Mouse (Mus musculus) forebrain, embryonic 16.5 days (tissue): ENCODE data around the gene Rps25. TPM values are rescaled to one million over a fixed set of nuclear protein-coding genes. Genes with fewer than 3 reads are reported as not detected.

ENCODE experiments used
- ATAC-seq: fragments of 200-750 bp; cut with Nextera tagmentation; 2 replicates; pipeline ENCODE4 v1.8.0; 2017; ENCODE audit warnings: mild to moderate bottlenecking, moderate library complexity
- H3K27ac ChIP-seq: fragments of 300-500 bp; sonication (generic); 2 replicates; pipeline ENCODE4 v1.5.1; 2014; ENCODE audit warnings: low read length, control low read depth
- H3K27me3 ChIP-seq: fragments of 300-500 bp; sonication (generic); replicated peaks from 2 replicates; pipeline ENCODE4 v1.6.1; 2014; ENCODE audit warnings: low read length; ENCODE audit not compliant: control insufficient read depth, insufficient read depth
- H3K36me3 ChIP-seq: fragments of 300-500 bp; sonication (generic); 2 replicates; pipeline ENCODE4 v1.6.1; 2014; ENCODE audit not compliant: control insufficient read depth, insufficient read depth
- H3K4me1 ChIP-seq: fragments of 300-500 bp; sonication (generic); replicated peaks from 2 replicates; pipeline ENCODE4 v1.6.1; 2014; ENCODE audit warnings: low read length; ENCODE audit not compliant: control insufficient read depth, insufficient read depth
- H3K4me2 ChIP-seq: fragments of 300-500 bp; sonication (generic); 2 replicates; pipeline ENCODE4 v1.6.1; 2014; ENCODE audit warnings: mild to moderate bottlenecking, low read length, control low read depth
- H3K4me3 ChIP-seq: fragments of 300-500 bp; sonication (generic); replicated peaks from 2 replicates; pipeline ENCODE4 v1.5.1; 2014; ENCODE audit warnings: mild to moderate bottlenecking, low read length, control low read depth
- H3K9ac ChIP-seq: fragments of 300-500 bp; sonication (generic); replicated peaks from 2 replicates; pipeline ENCODE4 v1.6.1; 2014; ENCODE audit warnings: low read depth, low read length, control low read depth
- H3K9me3 ChIP-seq: fragments of 300-500 bp; sonication (generic); 2 replicates; pipeline ENCODE4 v1.6.1; 2016; ENCODE audit warnings: low read length; ENCODE audit not compliant: control insufficient read depth
- WGBS: fragments of 180-500 bp; shearing (Covaris S2); extraction: QIAGEN DNeasy Blood & Tissue Kit; methylation state at CpG from one replicate; pipeline ENCODE4 v1.1.7; 2014; 5-methylcytosine and 5-hydroxymethylcytosine counted together
- polyA plus RNA-seq: library from polyadenylated mRNA; unstranded; fragments of >200 nt; fragmentation: Nextera tagmentation; extraction: Ambion mirVana; gene quantifications from 2 replicates; pipeline ENCODE4 v1.2.1, GENCODE M21; 2015

The Rps25 gene
- polyA plus RNA-seq, 1 experiment from 2014 or later = 901 TPM

DNA sequence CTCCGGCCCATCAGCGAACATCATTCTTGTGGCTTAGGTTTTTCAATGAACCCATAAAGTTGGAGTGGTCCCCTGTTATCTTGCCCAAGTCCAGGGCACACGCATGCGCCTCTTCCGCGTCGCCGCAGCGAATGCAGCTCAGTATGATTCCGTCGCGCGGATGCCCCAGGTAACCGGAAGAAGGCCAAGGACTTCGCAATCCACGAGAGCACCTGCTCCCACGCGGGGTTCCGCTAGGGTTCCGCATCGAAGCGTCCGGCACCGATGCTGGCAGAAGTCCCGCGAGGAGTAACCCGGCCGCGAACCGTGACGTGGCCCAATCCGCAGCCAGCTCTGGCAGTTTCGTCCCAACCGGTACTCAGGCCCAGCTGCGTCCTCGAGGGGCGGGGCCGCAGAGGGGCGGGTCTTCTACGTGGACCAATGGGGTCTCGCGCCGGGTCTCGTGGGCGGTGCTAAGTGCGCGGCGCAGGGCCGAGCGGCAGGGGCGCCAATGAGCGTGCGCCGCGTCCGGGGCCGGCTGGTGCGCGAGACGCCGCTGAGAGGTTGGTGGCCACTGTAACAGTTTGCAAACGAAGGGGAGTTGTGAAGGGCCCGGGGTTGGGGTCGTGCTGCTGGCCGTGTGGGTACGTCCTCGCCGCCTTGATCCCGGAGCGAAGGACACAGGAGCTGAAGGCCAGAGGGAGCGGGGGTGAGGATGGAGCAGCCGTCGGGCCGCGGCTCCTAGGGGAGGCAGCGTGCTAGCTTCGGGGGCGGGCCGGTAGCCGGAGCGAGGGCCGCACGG is 27.7 kb upstream of the Rps25 start, which contains the start of gene Hyou1:
Gene Hyou1 (plus strand): TSS at position 437 of the 781 bp plus-strand sequence.
- peak within 1 kb of the TSS; percentile 97 for H3K9ac ChIP-seq
- peak; percentile 99 for ATAC-seq
- H3K9me3 ChIP-seq = no peaks in the 10 kb centered on the region
- peak within 1 kb of the TSS; percentile 98 for H3K4me2 ChIP-seq
- peaks cover 13% of the 10 kb centered on the region for H3K36me3 ChIP-seq
- under 1% methylated on average over 82 of the region's 83 CpGs for WGBS
- peak within 1 kb of the TSS; percentile 93 for H3K4me3 ChIP-seq
- H3K27me3 ChIP-seq = no peaks in the 10 kb centered on the region
- H3K27ac ChIP-seq = peak within 1 kb of the TSS; percentile 91
- H3K4me1 ChIP-seq = peaks cover 13% of the 10 kb centered on the region

DNA sequence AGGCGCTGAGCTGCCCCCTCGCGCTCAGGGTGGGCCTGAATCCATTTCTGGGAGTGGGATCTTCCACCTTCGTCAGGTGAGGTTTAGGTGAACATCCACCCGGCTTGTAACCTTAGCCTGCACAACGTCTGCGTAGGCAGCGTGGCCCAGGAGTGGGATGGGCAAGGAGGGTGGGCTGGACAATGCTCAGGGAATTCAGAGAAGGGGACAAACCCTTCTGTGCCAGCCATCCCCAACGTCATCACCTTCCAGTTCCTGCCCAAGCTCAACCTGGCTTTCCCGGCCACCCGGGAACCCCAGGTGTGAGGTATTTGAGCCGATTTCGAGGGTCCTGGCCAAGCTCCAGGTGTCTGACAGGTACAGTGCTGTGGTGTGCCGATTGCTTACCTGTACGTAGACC is 27.1 kb upstream of the Rps25 start:
- peak overlapping the region; percentile 98 for H3K4me2 ChIP-seq
- H3K9ac ChIP-seq = peak overlapping the region; percentile 97
- WGBS = 8% methylated on average over 15 of the region's 15 CpGs
- peak overlapping the region; percentile 84 for H3K27ac ChIP-seq
- H3K4me3 ChIP-seq = peak overlapping the region; percentile 93
- ATAC-seq = peak; percentile 14; the same call in 1 of the 2 replicates
- H3K9me3 ChIP-seq = no peaks in the 10 kb centered on the region
- H3K4me1 ChIP-seq = peaks cover 13% of the 10 kb centered on the region
- H3K36me3 ChIP-seq = peaks cover 17% of the 10 kb centered on the region
- H3K27me3 ChIP-seq = no peaks in the 10 kb centered on the region

GRCm38 (mm10) chr9:44384596-44384995 is 22.3 kb upstream of the Rps25 start:
- no peak overlapping the region for H3K27ac ChIP-seq
- WGBS = 88% methylated on average over 13 of the region's 13 CpGs
- no peak overlapping the region for H3K4me2 ChIP-seq
- no peak overlapping the region for H3K4me3 ChIP-seq
- no peaks in the 10 kb centered on the region for H3K27me3 ChIP-seq
- peaks cover 44% of the 10 kb centered on the region for H3K36me3 ChIP-seq
- peaks cover 10% of the 10 kb centered on the region for H3K4me1 ChIP-seq
- no peak for ATAC-seq
- no peaks in the 10 kb centered on the region for H3K9me3 ChIP-seq
- no peak overlapping the region for H3K9ac ChIP-seq

- H3K4me2 ChIP-seq = no peak overlapping the region
- no peak overlapping the region for H3K9ac ChIP-seq
- H3K4me1 ChIP-seq = no peaks in the 10 kb centered on the region
- ATAC-seq = no peak
- no peak overlapping the region for H3K4me3 ChIP-seq
- H3K9me3 ChIP-seq = no peaks in the 10 kb centered on the region
- peaks cover 41% of the 10 kb centered on the region for H3K36me3 ChIP-seq
- 84% methylated on average over 3 of the region's 3 CpGs for WGBS
- H3K27ac ChIP-seq = no peak overlapping the region
- no peaks in the 10 kb centered on the region for H3K27me3 ChIP-seq
Observed at GRCm38 (mm10) chr9:44387221-44387620, 19.7 kb upstream of the Rps25 start.

DNA sequence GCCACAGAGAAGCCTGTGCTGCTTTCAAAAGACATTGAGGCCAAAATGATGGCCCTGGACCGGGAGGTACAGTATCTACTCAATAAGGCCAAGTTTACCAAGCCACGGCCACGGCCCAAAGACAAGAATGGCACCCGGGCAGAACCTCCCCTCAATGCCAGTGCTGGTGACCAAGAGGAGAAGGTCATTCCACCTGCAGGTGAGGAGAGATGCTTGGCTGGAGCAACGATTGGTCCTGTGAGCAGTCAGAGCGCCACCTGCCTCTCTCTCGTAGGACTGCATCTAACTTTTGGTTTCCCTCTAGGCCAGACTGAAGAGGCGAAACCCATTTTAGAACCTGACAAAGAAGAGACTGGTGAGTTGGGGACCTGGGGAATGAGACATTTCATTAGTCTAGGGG is 17.7 kb upstream of the Rps25 start:
- Histone ChIP-seq H3K9ac (no peak overlapping the region), H3K9me3 (no peaks in the 10 kb centered on the region), H3K4me2 (no peak overlapping the region), H3K27ac (no peak overlapping the region), H3K4me1 (no peaks in the 10 kb centered on the region), H3K27me3 (no peaks in the 10 kb centered on the region), H3K36me3 (peaks cover 31% of the 10 kb centered on the region), H3K4me3 (no peak overlapping the region)
- no peak for ATAC-seq
- 61% methylated on average over 8 of the region's 8 CpGs for WGBS

DNA sequence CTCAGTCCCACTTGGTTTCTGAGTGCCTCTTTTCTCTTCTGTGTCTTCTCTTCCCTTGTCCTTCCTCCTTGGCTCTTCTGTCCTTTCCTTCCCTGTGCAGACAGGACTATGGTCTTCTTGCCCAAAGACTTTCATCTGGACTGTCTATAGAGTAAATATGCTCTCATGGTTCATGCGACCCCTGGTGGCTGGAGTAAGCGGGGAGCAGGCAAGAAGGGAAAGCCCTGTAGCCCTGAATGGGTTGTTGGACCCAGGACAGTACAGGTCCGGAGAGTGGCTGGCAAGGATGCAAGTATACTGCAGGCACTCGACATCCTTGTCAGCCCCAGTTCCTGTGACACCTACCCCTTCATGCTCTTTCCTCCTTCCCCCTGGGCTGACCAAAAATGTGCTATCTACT is 15.5 kb upstream of the Rps25 start:
- no peaks in the 10 kb centered on the region for H3K4me1 ChIP-seq
- no peak overlapping the region for H3K4me2 ChIP-seq
- H3K4me3 ChIP-seq = no peak overlapping the region
- ATAC-seq = peak; percentile 60; the same call in 1 of the 2 replicates
- no peaks in the 10 kb centered on the region for H3K9me3 ChIP-seq
- H3K27me3 ChIP-seq = no peaks in the 10 kb centered on the region
- no peak overlapping the region for H3K27ac ChIP-seq
- WGBS = 33% methylated on average over 4 of the region's 4 CpGs
- no peak overlapping the region for H3K9ac ChIP-seq
- H3K36me3 ChIP-seq = peaks cover 20% of the 10 kb centered on the region

DNA sequence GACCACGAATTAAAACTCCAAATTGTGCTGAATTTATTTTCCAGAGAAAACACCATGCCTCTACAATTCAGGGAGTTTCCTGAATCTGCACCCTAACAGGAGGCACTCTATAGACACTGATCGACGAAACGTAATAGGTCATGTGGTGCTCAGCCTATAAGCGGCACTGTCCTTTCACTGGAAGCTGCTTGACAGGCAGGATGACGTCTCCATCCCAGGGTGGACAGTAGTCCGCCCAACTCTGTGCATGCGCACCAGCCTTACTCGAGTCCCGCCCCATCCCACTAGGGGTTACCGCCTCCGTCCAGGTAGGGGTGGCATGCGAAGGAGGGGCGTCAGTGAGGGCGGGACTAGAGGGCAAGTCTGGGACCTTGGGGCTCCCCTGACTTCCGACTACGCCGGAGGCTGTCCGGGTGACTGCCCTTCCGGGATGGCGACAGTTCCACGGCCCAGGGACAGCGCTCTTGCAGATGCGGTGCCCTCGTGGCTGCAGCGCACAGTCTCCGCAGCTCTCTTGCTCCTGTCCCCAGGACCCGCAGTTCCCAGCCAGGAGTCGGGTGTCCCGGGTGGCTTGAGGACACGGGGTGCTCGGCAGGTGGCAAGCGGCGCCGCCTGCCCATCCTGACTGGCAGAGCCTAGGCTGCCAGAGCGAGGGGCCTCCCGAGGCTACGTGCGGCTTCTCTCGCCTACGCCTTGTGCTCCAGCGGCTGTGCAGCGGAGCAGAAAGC is 10.1 kb upstream of the Rps25 start, which contains the start of gene Slc37a4:
Gene Slc37a4 (plus strand): TSS at position 169 of the 728 bp plus-strand sequence.
- no peaks in the 10 kb centered on the region for H3K9me3 ChIP-seq
- peaks cover 16% of the 10 kb centered on the region for H3K4me1 ChIP-seq
- peak within 1 kb of the TSS; percentile 85 for H3K9ac ChIP-seq
- under 1% methylated on average over 43 of the region's 43 CpGs for WGBS
- H3K27me3 ChIP-seq = no peaks in the 10 kb centered on the region
- H3K27ac ChIP-seq = peak within 1 kb of the TSS; percentile 80
- peak; percentile 97 for ATAC-seq
- H3K4me3 ChIP-seq = peak within 1 kb of the TSS; percentile 79
- H3K36me3 ChIP-seq = peaks cover 3% of the 10 kb centered on the region
- peak within 1 kb of the TSS; percentile 85 for H3K4me2 ChIP-seq

DNA sequence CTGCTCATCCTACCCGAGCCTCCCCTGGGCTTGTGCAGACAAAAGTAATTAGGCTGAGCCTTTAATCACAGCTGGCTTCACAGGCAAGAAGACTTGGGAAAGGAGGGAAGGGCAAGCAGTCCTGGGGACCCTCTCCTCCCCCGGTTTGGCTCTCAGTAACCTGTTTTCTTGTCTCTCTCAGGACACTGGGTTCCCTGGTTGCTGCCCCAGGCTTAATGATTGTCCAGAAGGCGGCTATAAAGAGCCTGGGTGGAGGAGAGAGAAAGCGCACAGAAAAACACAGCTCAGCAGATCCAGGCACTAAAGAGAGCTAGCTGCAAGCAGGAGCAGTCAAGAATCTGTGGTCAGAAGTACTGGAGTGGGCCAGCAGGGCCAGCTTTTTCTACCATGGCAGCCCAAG is 8.9 kb upstream of the Rps25 start:
- peaks cover 16% of the 10 kb centered on the region for H3K4me1 ChIP-seq
- H3K9me3 ChIP-seq = no peaks in the 10 kb centered on the region
- H3K9ac ChIP-seq = peak overlapping the region; percentile 40
- whole genome bisulfite sequencing = 13% methylated on average over 4 of the region's 4 CpGs
- no peaks in the 10 kb centered on the region for H3K27me3 ChIP-seq
- no peak for ATAC-seq
- no peak overlapping the region for H3K27ac ChIP-seq
- H3K36me3 ChIP-seq = peaks cover 7% of the 10 kb centered on the region
- peak overlapping the region; percentile 85 for H3K4me2 ChIP-seq
- H3K4me3 ChIP-seq = peak overlapping the region; percentile 79; the same call in 1 of the 2 replicates

- Histone ChIP-seq H3K4me2 (no peak overlapping the region; the same call in 1 of the 2 replicates), H3K27me3 (no peaks in the 10 kb centered on the region), H3K4me1 (peaks cover 16% of the 10 kb centered on the region), H3K27ac (no peak overlapping the region), H3K4me3 (no peak overlapping the region), H3K9ac (peak overlapping the region; percentile 40), H3K9me3 (no peaks in the 10 kb centered on the region), H3K36me3 (peaks cover 9% of the 10 kb centered on the region)
- no peak for ATAC-seq
- WGBS = 85% methylated on average over 9 of the region's 9 CpGs
Observed at GRCm38 (mm10) chr9:44398551-44398950, 8.4 kb upstream of the Rps25 start.
